Mouse (Mus musculus): ENCODE data around the gene Gm47429. TPM values are rescaled to one million over a fixed set of nuclear protein-coding genes. Genes with fewer than 3 reads are reported as not detected.

Gene Gm47429
- not detected for polyA plus RNA-seq (2017; shearing (Covaris generic))

DNA sequence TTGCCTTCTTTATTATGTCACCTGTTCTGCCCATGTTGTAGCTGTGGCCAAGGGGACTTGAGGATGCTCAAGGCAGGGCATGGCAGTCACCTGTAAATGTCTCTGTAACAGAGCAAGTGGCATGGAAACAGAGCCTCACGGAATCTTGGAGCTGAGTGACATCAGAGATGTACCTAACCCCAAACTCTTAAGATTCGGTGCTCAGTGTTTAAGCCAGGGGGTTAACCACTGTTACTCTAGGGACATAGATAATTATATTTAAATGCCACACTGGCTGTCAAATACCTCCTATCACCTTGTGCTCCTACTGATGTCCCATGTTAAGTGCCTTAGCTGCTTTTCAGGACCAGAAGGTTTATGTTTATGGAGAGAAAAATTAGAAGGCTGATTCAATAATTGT, at the start of gene Gm47429:
Gene Gm47429 (minus strand): TSS at position 101 of the 400 bp plus-strand sequence.

DNA sequence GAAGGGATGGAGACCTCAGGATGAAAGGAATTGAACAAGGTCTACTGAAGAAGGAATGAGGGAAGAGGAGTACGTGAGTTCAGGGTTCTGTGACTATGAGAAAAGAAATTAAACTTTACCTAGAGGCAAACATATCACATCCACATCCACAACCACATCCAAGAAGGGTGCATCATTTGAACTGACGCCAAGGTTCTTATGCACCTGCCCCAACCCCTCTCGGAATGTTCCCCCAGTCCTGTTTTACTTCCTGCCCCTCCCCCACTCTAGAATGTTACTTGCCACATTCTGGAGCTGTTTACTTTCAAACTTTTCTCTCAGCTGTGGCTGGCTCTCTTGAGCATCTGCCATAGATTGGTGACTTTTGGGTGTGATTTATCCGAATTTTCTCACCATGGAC, 23.3 kb upstream of the Gm47429 start, which contains the start of gene Nutm2:
Gene Nutm2 (plus strand): TSS at position 301 of the 400 bp plus-strand sequence.

GRCm38 (mm10) chr13:50417389-50418183, 26.1 kb downstream of the Gm47429 start, which contains the start of gene Fbxw17:
Gene Fbxw17 (plus strand): TSS chr13:50417864.

Other genes starting within 250 kb of the Gm47429 start
- not detected for gene Gm906, start 193.6 kb downstream of the Gm47429 start, polyA plus RNA-seq (2017; shearing (Covaris generic))
- 25.1 TPM for gene Fbxw17, start 26.0 kb downstream of the Gm47429 start, polyA plus RNA-seq (2017; shearing (Covaris generic))
- not detected for gene Nutm2, start 23.4 kb upstream of the Gm47429 start, polyA plus RNA-seq (2017; shearing (Covaris generic))
- gene Gm904, start 199.3 kb upstream of the Gm47429 start, polyA plus RNA-seq (2017; shearing (Covaris generic)), result not detected